Mouse (Mus musculus) brown adipose tissue, adult 24 weeks (tissue): Measurements from ENCODE around the gene Wwc1. TPM values are rescaled to one million over a fixed set of nuclear protein-coding genes. Genes with fewer than 3 reads are reported as not detected.

Experiments
- H3K27ac ChIP-seq: fragments of 200-500 bp; replicated peaks from 2 replicates; pipeline ENCODE4 v1.5.1; 2012; ENCODE audit warnings: low read depth, mild to moderate bottlenecking, low read length
- H3K4me1 ChIP-seq: fragments of 200-500 bp; 2 replicates; pipeline ENCODE4 v1.6.1; 2012; ENCODE audit warnings: low read length, mixed read lengths; ENCODE audit not compliant: control insufficient read depth, insufficient read depth, insufficient read length
- H3K4me3 ChIP-seq: fragments of 200-500 bp; 2 replicates; pipeline ENCODE4 v1.5.1; 2012; ENCODE audit warnings: low read depth, mild to moderate bottlenecking, low read length, moderate library complexity; ENCODE audit not compliant: insufficient read depth
- polyA plus RNA-seq: library from polyadenylated mRNA; stranded (reverse); fragments of >200 nt; gene quantifications from 2 replicates; pipeline ENCODE4 v1.2.4, GENCODE M21; 2012; ENCODE audit not compliant: missing spikeins, insufficient read depth, insufficient read length

Wwc1 gene
- polyA plus RNA-seq, 1 experiment = not detected

- Histone ChIP-seq H3K4me1 (no peaks in the 10 kb centered on the region), H3K4me3 (no peak overlapping the region), H3K27ac (no peak overlapping the region)
Measured at GRCm38 (mm10) chr11:35899946-35900345, 80.4 kb downstream of the Wwc1 start.

DNA sequence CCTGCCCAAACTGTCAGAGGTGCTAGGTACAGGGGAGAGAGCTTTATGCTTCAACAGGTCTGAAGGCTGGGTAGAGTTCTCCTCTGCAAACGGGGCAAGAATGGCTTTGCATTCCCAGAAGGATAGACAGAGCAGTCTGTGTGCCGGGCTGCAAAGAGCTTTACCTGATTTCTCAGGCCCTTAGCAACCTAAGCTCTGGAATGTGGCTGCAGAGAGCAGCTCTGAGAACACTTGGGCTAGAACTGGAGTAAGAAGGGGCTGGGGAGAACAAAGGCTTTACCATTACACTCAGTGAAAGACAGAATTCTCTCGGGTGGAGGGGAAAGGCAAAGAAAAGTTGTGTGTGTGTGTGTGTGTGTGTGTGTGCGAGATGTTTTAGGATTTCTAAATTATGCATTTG, 86.9 kb downstream of the Wwc1 start:
- Histone ChIP-seq H3K4me3 (no peak overlapping the region), H3K27ac (no peak overlapping the region), H3K4me1 (peaks cover 6% of the 10 kb centered on the region; the same call in 1 of the 2 replicates)

DNA sequence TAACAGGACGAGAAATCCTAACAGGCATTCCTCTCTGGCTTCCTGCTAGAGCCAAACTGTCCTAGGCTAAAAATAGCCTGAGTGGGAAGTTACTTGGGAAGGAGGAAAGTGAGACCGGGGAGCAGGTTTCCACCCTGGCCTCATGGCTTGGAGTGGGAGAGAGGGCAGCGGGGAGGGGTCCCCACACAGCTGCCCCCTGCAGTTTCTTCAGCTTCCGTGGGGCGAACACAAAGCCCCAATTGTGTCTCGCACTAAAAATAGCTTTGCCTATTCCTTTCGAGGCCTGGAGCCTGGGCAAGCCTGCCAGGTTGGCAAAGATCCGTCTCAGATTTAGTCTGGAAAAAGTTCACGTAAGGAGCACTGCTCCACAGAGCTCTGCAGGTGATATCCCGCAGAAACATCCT, 87.3 kb downstream of the Wwc1 start:
- peaks cover 6% of the 10 kb centered on the region; the same call in 1 of the 2 replicates for H3K4me1 ChIP-seq
- 0 out of 2 replicates have a peak overlapping the region, but pooled peaks have one; percentile 4 for H3K4me3 ChIP-seq
- peak overlapping the region; percentile 38; the same call in 1 of the 2 replicates for H3K27ac ChIP-seq

- Histone ChIP-seq H3K4me3 (no peak overlapping the region), H3K4me1 (peaks cover 6% of the 10 kb centered on the region; the same call in 1 of the 2 replicates), H3K27ac (no peak overlapping the region)
Measured at GRCm38 (mm10) chr11:35892293-35892692, 88.0 kb downstream of the Wwc1 start.

GRCm38 (mm10) chr11:35888790-35889189, 91.5 kb downstream of the Wwc1 start:
- H3K4me3 ChIP-seq = no peak overlapping the region
- H3K4me1 ChIP-seq = peaks cover 6% of the 10 kb centered on the region; the same call in 1 of the 2 replicates
- no peak overlapping the region for H3K27ac ChIP-seq

GRCm38 (mm10) chr11:35882777-35883176, 97.5 kb downstream of the Wwc1 start:
- H3K4me1 ChIP-seq = no peaks in the 10 kb centered on the region

GRCm38 (mm10) chr11:35878559-35878897, 101.8 kb downstream of the Wwc1 start:
- no peak overlapping the region for H3K4me3 ChIP-seq
- no peak overlapping the region for H3K27ac ChIP-seq
- no peaks in the 10 kb centered on the region for H3K4me1 ChIP-seq

More at GRCm38 (mm10) chr11:35882777-35883176, 97.5 kb downstream of the Wwc1 start:
- Histone ChIP-seq H3K4me3 (no peak overlapping the region), H3K27ac (no peak overlapping the region)

DNA sequence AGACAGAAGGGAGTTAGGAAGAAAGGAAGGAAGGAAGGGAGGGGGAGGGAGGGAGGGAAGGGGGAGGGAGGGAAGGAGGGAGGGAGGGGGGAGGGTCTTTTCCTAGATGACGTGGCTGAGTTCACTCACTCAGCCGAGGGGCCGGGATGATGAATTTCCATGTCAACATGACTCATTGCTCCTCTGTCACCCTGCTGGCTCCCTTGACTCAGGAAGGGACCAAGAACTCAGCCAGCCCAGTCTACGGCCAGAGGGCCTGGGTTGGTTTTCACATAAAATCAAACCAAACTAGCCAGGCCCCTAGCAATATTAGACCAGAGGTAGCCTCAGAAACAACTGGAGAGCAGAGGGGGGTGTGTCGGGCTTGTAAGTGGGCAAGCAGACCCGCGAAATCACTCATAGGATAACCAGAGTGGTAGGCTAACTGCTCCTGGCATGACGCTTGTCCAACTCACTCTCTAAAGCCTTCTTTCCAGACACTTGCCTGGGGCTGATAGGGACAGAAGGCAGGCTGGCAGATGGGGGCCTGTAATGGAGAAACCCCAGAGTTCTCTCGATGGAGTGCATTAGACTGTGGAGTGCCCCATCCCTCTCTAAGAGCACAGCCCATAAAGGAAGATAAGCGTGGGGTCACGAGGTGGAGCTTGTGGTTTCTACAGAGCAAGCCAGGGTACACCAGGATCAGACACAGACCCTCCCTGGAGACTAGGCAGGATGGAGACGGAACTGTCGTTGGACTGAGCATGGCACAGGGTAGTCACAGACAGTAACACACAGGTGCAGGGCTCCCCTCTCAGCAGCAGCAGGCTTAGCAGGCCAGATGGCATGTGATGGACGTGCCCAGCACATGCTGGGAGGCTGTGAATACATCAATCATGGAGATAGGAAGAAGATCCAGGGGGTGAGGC, 102.4 kb downstream of the Wwc1 start:
- H3K27ac ChIP-seq = no peak overlapping the region
- no peaks in the 10 kb centered on the region for H3K4me1 ChIP-seq
- no peak overlapping the region for H3K4me3 ChIP-seq

DNA sequence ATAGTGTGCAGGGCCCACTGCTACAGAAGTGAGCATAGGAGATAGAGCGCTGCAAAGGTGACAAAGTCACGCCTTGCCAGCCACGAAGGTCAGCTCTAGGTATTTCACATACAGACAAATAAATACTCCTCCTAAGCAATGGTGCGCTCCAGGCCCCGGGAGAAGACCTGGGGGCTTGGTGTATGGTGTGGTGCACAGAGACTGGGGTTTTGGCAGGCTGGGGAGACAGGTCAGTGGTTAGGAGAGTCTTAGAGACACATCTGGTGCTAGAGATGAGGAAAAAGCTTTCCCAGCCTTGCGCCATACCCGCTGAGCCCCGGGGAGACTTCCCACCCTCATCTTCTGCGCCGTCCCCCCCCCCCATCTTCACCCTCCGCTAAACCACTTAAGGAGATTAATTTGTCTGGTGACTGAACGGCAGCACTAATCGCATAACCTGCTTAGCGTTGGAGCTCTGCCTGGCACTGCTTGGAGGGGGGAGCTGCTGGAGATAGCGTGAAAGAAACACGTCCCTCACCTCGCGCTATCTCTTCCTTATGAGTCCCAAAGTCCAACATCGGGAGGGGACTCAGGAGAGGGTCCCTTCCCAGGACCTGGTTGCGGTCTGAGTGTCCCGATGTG, 106.6 kb downstream of the Wwc1 start:
- Histone ChIP-seq H3K4me1 (no peaks in the 10 kb centered on the region), H3K27ac (no peak overlapping the region), H3K4me3 (no peak overlapping the region)

- Histone ChIP-seq H3K27ac (no peak overlapping the region), H3K4me3 (no peak overlapping the region), H3K4me1 (no peaks in the 10 kb centered on the region)
Measured at GRCm38 (mm10) chr11:35870961-35871360, 109.4 kb downstream of the Wwc1 start.

DNA sequence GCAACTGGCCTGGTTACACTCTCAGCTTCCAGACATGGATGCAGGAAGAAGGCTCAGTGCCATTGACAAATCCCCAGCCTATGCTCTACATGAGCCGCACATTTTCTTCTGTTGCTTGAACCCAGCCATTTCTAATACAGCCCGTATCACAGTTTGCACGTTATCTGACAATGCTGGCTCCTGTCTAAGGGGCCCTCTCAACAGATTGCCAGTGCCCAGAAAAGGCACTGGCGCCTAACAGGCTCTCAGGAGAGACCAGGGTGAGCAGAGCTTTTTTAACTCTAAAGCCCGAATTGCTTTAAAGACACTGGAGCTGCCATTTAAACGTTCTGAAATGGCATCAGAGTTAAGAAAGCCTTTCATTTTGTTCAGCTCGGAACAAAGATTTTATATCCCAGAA, 114.2 kb downstream of the Wwc1 start:
- H3K4me3 ChIP-seq = no peak overlapping the region
- H3K4me1 ChIP-seq = no peaks in the 10 kb centered on the region
- no peak overlapping the region for H3K27ac ChIP-seq

- H3K4me1 ChIP-seq = no peaks in the 10 kb centered on the region
- no peak overlapping the region for H3K4me3 ChIP-seq
- H3K27ac ChIP-seq = no peak overlapping the region
Measured at GRCm38 (mm10) chr11:35864981-35865604, 115.2 kb downstream of the Wwc1 start.

- no peak overlapping the region for H3K4me3 ChIP-seq
Measured at GRCm38 (mm10) chr11:35863653-35864052, 116.7 kb downstream of the Wwc1 start.

DNA sequence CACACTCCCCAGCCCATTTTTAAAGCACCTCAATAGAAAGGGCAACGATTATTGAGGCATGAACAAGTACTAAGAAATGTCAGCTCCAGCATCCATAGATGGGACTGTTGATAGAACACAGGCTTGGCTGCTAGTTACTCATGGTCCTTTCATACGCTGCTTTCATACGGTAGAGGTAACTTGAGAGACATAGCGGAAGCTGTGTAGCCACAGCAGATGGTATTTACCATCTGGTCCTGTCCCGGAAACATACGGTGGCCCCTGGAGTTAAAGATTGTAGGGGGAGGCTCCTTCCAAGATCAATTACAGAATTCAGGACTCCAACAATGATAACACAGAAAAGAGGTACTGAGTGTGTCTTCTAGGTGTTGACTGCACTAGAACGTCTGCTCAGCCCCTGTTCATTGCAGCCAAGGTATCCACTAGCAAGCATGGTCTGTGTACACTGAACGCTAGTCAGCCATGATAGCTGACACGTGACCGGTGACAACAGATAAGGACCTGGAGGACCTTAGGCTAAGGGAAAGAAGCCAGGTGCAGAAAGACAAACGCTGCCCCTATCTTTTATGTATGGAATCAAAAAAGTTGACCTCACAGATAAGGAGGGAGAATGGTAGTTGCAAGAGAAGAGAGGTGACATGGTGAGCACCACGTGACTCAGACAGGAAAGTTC, 122.8 kb downstream of the Wwc1 start:
- Histone ChIP-seq H3K4me3 (no peak overlapping the region), H3K4me1 (no peaks in the 10 kb centered on the region), H3K27ac (no peak overlapping the region)

More at GRCm38 (mm10) chr11:35863653-35864052, 116.7 kb downstream of the Wwc1 start:
- H3K27ac ChIP-seq = no peak overlapping the region
- no peaks in the 10 kb centered on the region for H3K4me1 ChIP-seq
